Mouse (Mus musculus) gastrocnemius, postnatal 25 days (tissue): ENCODE results near the gene Syt2. TPM values are rescaled to one million over a fixed set of nuclear protein-coding genes. Genes with fewer than 3 reads are reported as not detected.
A peak's percentile ranks its signal among the peaks of the same experiment; 100 is the strongest.

ENCODE experiments used
- DNase-seq: peaks from one replicate; pipeline ENCODE4 v3.0.0; 2022
- total RNA-seq, 2 experiments: library from RNA; stranded (reverse); gene quantifications; 1 replicate in 1 of 2; 2 replicates in 1 of 2; pipeline ENCODE4 v1.2.3; 2021

Gene Syt2
- total RNA-seq, 2 experiments from 2014 or later, result 0.05 TPM; not detected in 1

DNA sequence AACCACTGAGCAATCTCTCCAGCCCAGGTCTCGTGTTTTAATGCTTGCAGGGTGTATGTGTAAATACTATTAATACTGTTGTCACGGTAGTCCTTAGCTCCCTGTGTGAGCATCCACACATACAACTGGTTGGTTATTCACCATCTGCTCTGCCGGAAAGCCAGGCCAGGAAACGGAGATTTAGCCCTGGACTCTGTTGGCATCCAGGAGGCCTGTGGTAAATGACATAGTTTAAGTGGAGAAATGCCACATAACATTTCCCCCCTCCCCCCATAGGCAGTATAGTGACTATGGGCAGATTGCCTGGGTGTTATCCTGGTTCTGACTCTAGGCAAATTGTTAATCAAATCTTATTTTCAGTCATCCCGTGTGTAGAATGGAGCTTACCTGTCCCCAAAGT is 4.3 kb downstream of the Syt2 start:
- DNase-seq, result no peak

GRCm38 (mm10) chr1:134651268-134651850 is 4.9 kb downstream of the Syt2 start:
- DNase-seq, result peak; percentile 19

- no peak for DNase-seq
These were observed 5.4 kb downstream of the Syt2 start for GRCm38 (mm10) chr1:134651851-134652398.

- DNase-seq, result no peak
These were observed 7.3 kb downstream of the Syt2 start for GRCm38 (mm10) chr1:134653603-134654257.

GRCm38 (mm10) chr1:134658841-134659240 is 12.4 kb downstream of the Syt2 start:
- no peak for DNase-seq

- no peak for DNase-seq
These were observed 13.7 kb downstream of the Syt2 start for GRCm38 (mm10) chr1:134660163-134660562.

DNA sequence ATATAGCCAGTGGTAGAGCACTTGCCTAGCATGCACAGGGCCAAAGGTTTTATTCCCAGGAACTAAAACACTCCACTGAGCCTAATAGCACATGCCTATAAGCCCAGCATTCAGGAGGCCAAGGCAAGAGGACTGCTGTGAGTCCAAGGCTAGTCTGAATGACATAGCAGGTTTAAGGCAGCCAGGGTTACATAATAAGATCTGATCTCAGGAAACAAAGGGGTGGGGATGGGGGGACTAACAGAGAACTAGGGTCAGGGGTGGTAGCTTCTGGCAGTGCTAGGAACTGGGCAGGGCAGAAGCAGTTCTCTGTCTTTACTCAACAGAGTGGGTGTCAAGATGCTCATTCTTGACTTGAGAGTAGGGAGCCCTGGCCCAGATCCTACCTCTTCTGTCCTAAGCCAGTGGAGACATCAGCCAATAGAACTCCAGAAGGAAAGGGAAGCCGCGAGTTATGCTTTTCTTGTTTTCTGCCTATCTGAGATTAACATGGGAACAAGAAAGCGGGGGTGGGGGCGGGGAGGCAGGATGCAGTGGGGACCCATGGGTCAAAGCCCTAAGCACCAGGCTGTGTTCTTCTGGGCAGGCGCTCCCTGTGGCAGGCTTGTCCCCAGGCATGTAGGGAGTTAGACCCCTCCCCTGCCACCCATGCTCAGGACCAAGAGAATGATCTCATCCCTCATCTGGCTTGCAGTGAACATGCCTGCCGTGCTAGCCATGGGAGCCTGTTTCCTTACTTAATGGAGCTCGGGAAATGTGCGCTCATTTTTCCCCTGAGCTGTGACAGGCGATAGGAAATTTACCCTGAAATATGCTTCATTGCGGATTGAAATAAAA is 25.0 kb downstream of the Syt2 start:
- DNase-seq, result no peak

DNA sequence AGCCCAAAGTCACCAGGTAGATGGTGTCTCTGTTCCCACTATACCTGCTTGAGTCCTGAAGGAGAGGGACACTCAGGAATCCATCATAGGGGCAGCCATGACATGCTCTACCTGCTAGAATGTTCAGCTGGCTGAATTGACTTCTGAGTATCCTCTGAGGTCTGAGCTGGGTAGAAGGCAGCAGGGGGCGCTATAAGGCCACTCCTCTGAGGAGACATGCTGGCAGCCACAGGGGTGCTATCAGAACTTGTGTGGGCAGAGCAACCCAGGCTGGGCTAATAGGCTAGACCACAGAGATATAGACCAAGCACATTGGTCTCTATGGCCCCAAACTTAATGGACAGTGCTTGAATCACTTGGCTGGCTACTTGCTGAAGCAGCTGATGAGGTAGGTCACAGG is 27.8 kb downstream of the Syt2 start:
- no peak for DNase-seq

- no peak for DNase-seq
These were observed 33.0 kb downstream of the Syt2 start for GRCm38 (mm10) chr1:134679445-134679844.

GRCm38 (mm10) chr1:134680617-134681016 is 34.1 kb downstream of the Syt2 start:
- DNase-seq, result no peak

DNA sequence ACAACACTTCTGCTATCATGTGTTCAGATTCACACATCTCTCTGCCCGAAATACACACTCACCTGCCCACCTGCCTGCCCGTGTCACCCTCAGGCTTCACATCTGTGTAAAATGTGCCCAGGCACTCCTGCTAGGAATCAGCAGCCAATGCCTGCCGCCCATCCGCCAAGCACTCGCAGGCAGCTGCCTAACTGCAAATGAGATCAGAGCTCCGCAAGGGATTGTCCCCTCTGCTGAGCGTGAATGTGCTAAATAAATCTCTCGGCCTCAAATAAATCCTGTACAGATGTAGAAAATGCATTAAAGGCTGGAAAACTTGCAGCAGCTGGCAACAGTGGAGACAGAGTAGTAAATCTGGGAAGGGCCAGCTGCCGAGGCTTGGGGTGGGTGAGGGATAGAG is 36.0 kb downstream of the Syt2 start:
- DNase-seq, result no peak

- no peak for DNase-seq
These were observed 40.5 kb downstream of the Syt2 start for GRCm38 (mm10) chr1:134686834-134687421.

- DNase-seq, result no peak
These were observed 49.8 kb downstream of the Syt2 start for GRCm38 (mm10) chr1:134696302-134696701.

DNA sequence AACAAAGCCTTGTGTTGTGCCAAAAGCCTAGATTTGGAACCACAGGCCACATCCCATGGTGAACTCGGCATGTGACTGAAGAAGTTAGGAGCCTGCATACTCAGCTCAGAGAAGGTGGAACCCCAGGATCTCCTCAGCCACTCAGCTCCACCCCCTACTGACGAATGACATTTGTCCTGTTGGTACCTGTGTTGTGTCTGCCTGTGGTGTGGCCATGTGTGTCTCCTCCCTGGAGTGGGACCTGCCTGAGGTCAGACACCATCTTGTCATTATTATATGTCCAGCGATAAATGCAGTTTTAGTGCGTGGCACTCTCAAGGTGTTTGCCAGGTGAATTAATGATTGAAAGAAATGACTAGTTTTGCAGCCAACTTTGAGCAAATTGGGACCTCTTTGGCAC is 50.6 kb downstream of the Syt2 start:
- DNase-seq, result no peak

- DNase-seq, result no peak
These were observed 51.2 kb downstream of the Syt2 start for GRCm38 (mm10) chr1:134697522-134698250.

DNA sequence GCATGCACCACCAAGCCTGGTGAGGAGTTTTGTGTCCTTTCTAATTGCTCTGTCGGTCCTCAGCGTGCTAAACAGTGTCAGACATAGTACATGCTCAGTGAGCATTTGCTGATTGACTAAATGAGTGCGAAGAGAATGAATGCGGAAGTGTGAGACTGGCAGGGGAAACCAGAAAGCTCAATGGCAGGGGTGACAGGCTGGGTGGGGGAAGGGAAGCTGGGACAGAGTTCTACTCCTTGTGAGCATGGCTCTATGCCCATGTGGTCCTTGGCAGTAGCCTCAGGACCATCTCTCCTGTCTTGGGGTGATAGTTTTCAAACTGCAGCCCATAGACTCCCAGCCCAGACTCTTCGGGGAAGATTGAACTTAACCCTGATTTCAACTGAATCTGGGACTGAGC is 52.0 kb downstream of the Syt2 start:
- no peak for DNase-seq

DNA sequence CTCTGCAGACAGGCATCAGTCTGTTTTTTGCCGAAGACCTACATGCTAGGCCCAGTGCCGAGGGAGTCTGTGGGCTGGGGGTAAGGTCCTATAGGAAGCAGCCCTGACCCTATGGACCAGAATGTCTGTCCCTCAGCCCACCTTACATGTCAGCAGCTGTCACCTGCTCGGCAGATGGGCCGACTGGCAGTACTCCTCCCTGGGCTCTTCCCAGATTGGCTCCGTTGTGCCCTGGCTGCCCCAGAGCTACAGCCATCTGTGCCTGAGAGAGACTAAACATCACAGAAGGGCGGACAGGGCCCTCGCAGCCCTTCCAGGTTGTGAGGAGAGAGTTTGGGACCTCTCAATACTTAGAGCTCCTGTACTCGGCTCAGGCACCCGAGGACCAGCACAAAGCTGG is 52.9 kb downstream of the Syt2 start:
- DNase-seq, result no peak

DNA sequence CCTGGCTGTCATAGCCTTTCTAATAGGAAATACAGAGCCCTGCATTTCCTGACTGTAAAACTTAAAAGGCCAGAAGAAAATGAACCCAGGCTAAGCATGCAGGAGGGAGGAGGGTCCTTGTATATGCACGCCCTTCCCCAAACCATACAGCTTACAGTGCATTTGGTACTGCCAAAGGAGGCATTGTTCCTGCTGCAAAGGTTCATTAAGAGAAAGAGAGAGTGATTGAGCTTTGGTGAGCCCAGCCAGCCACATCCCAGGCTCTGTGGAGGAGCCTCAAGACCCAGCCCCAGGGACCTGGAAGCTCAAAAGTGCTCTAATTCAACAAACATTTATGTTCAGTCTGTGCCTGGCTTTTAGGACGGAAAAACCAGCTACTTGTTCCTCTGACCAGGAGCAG is 53.7 kb downstream of the Syt2 start:
- DNase-seq, result no peak

DNA sequence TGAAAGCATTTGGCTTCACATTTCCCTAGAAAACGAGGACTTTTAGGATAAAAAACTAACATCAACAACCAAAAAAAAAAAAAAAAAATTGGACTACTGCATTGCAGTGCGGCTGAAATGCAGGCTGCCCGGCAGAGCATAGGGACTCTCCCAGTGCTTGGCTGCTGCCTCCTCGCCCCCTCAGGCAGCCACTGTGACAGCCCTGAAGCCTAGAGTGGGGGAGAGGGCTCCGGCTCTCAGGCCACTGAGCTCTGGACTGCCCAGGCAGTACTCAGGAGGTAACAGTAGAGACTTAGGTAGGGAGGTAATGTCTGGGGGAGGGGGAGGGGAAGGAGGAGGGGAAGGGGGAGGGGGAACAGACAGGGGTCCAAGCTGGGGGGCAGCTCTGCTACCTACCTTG is 54.2 kb downstream of the Syt2 start:
- no peak for DNase-seq

DNA sequence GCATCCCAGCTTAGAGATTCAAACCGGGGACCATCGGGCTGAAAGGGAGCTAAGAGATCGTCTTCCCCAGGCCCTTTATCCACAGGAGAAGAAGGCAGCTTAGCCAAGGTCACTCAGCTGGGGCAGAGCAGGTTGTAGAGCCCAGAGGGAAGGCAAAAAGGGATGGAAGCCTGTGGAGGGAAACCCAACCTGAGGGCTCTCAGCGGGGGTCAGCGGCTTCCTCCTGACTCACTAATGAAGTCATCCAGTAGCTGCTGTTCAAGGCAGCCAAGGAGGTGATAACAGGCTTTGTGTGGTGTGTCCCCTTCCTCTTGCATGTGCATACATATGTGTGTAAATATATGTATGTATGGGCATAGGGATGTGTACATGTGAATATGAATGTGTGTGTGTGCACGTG is 54.7 kb downstream of the Syt2 start:
- no peak for DNase-seq

GRCm38 (mm10) chr1:134703232-134703631 is 56.8 kb downstream of the Syt2 start:
- DNase-seq, result no peak
